Mouse (Mus musculus): ENCODE data around the gene Dnaic1. TPM values are rescaled to one million over a fixed set of nuclear protein-coding genes. Genes with fewer than 3 reads are reported as not detected.

The Dnaic1 gene
- polyA plus RNA-seq, 1 experiment from 2014 or later, result 5.1 TPM

GRCm38 (mm10) chr4:41557092-41557491 lies 12.5 kb upstream of the Dnaic1 start:
- Histone ChIP-seq H3K27me3 (ENCODE audit: control insufficient read depth, insufficient read depth, low read length) (no peaks in the 10 kb centered on the region), H3K36me3 (ENCODE audit: control insufficient read depth, insufficient read depth, low read length) (no peaks in the 10 kb centered on the region), H3K4me1 (ENCODE audit: control insufficient read depth, insufficient read depth, low read length) (no peaks in the 10 kb centered on the region), H3K4me2 (ENCODE audit: low read depth, low read length) (no peak overlapping the region), H3K9me3 (replicated peaks; ENCODE audit: control insufficient read depth, low read length) (no peaks in the 10 kb centered on the region), H3K4me3 (replicated peaks; ENCODE audit: low read length) (no peak overlapping the region), H3K27ac (ENCODE audit: low read length) (no peak overlapping the region), H3K9ac (ENCODE audit: low read length) (no peak overlapping the region)
- WGBS, result 64% methylated on average over 3 of the region's 3 CpGs
- ATAC-seq (ENCODE audit: insufficient read depth, low FRiP score), result no peak

GRCm38 (mm10) chr4:41563297-41563696 lies 6.3 kb upstream of the Dnaic1 start:
- no peak overlapping the region for H3K9ac ChIP-seq (ENCODE audit: low read length)
- H3K4me3 ChIP-seq (replicated peaks; ENCODE audit: low read length), result no peak overlapping the region
- WGBS, result 82% methylated on average over 5 of the region's 5 CpGs
- H3K27ac ChIP-seq (ENCODE audit: low read length), result no peak overlapping the region
- peaks cover 2% of the 10 kb centered on the region; the same call in 1 of the 2 replicates for H3K27me3 ChIP-seq (ENCODE audit: control insufficient read depth, insufficient read depth, low read length)
- no peaks in the 10 kb centered on the region for H3K36me3 ChIP-seq (ENCODE audit: control insufficient read depth, insufficient read depth, low read length)
- H3K9me3 ChIP-seq (replicated peaks; ENCODE audit: control insufficient read depth, low read length), result no peaks in the 10 kb centered on the region
- H3K4me1 ChIP-seq (ENCODE audit: control insufficient read depth, insufficient read depth, low read length), result 0 out of 2 replicates have a peak, but pooled peaks cover under 1% of the 10 kb centered on the region
- no peak overlapping the region for H3K4me2 ChIP-seq (ENCODE audit: low read depth, low read length)
- ATAC-seq (ENCODE audit: insufficient read depth, low FRiP score), result no peak

- H3K27me3 ChIP-seq (ENCODE audit: control insufficient read depth, insufficient read depth, low read length), result peaks cover 5% of the 10 kb centered on the region; the same call in 1 of the 2 replicates
- no peaks in the 10 kb centered on the region for H3K36me3 ChIP-seq (ENCODE audit: control insufficient read depth, insufficient read depth, low read length)
- no peak overlapping the region for H3K9ac ChIP-seq (ENCODE audit: low read length)
- WGBS, result 5% methylated on average over 3 of the region's 3 CpGs
- no peak for ATAC-seq (ENCODE audit: insufficient read depth, low FRiP score)
- no peak overlapping the region for H3K4me3 ChIP-seq (replicated peaks; ENCODE audit: low read length)
- H3K4me2 ChIP-seq (ENCODE audit: low read depth, low read length), result no peak overlapping the region
- H3K27ac ChIP-seq (ENCODE audit: low read length), result no peak overlapping the region
- peaks cover 5% of the 10 kb centered on the region; the same call in 1 of the 2 replicates for H3K4me1 ChIP-seq (ENCODE audit: control insufficient read depth, insufficient read depth, low read length)
- H3K9me3 ChIP-seq (replicated peaks; ENCODE audit: control insufficient read depth, low read length), result no peaks in the 10 kb centered on the region
These were observed 3.5 kb upstream of the Dnaic1 start for GRCm38 (mm10) chr4:41566123-41566522.

GRCm38 (mm10) chr4:41568239-41568638 lies 1.3 kb upstream of the Dnaic1 start:
- peaks cover 5% of the 10 kb centered on the region; the same call in 1 of the 2 replicates for H3K27me3 ChIP-seq (ENCODE audit: control insufficient read depth, insufficient read depth, low read length)
- 13% methylated on average over 19 of the region's 19 CpGs for WGBS
- peaks cover 5% of the 10 kb centered on the region; the same call in 1 of the 2 replicates for H3K4me1 ChIP-seq (ENCODE audit: control insufficient read depth, insufficient read depth, low read length)
- H3K9ac ChIP-seq (ENCODE audit: low read length), result peak overlapping the region; percentile 80
- no peaks in the 10 kb centered on the region for H3K9me3 ChIP-seq (replicated peaks; ENCODE audit: control insufficient read depth, low read length)
- H3K36me3 ChIP-seq (ENCODE audit: control insufficient read depth, insufficient read depth, low read length), result no peaks in the 10 kb centered on the region
- no peak for ATAC-seq (ENCODE audit: insufficient read depth, low FRiP score)
- peak overlapping the region; percentile 93 for H3K4me2 ChIP-seq (ENCODE audit: low read depth, low read length)
- peak overlapping the region; percentile 75 for H3K4me3 ChIP-seq (replicated peaks; ENCODE audit: low read length)
- H3K27ac ChIP-seq (ENCODE audit: low read length), result no peak overlapping the region

GRCm38 (mm10) chr4:41568682-41569410 lies 729 bp upstream of the Dnaic1 start:
- Histone ChIP-seq H3K9me3 (replicated peaks; ENCODE audit: control insufficient read depth, low read length) (no peaks in the 10 kb centered on the region), H3K9ac (ENCODE audit: low read length) (peak overlapping the region; percentile 80), H3K4me2 (ENCODE audit: low read depth, low read length) (peak overlapping the region; percentile 93), H3K4me1 (ENCODE audit: control insufficient read depth, insufficient read depth, low read length) (peaks cover 5% of the 10 kb centered on the region; the same call in 1 of the 2 replicates), H3K27ac (ENCODE audit: low read length) (peak overlapping the region; percentile 44; the same call in 1 of the 2 replicates), H3K4me3 (replicated peaks; ENCODE audit: low read length) (peak overlapping the region; percentile 75), H3K27me3 (ENCODE audit: control insufficient read depth, insufficient read depth, low read length) (peaks cover 5% of the 10 kb centered on the region; the same call in 1 of the 2 replicates), H3K36me3 (ENCODE audit: control insufficient read depth, insufficient read depth, low read length) (no peaks in the 10 kb centered on the region)
- WGBS, result under 1% methylated on average over 58 of the region's 58 CpGs
- ATAC-seq (ENCODE audit: insufficient read depth, low FRiP score), result no peak; the same call in 1 of the 2 replicates

GRCm38 (mm10) chr4:41571490-41571889 lies 1.9 kb downstream of the Dnaic1 start:
- H3K4me2 ChIP-seq (ENCODE audit: low read depth, low read length), result no peak overlapping the region
- H3K27ac ChIP-seq (ENCODE audit: low read length), result no peak overlapping the region
- no peak overlapping the region for H3K9ac ChIP-seq (ENCODE audit: low read length)
- no peak overlapping the region for H3K4me3 ChIP-seq (replicated peaks; ENCODE audit: low read length)
- peaks cover 5% of the 10 kb centered on the region; the same call in 1 of the 2 replicates for H3K4me1 ChIP-seq (ENCODE audit: control insufficient read depth, insufficient read depth, low read length)
- H3K9me3 ChIP-seq (replicated peaks; ENCODE audit: control insufficient read depth, low read length), result no peaks in the 10 kb centered on the region
- no peaks in the 10 kb centered on the region for H3K36me3 ChIP-seq (ENCODE audit: control insufficient read depth, insufficient read depth, low read length)
- 25% methylated on average over 5 of the region's 5 CpGs for WGBS
- peaks cover 4% of the 10 kb centered on the region; the same call in 1 of the 2 replicates for H3K27me3 ChIP-seq (ENCODE audit: control insufficient read depth, insufficient read depth, low read length)
- no peak for ATAC-seq (ENCODE audit: insufficient read depth, low FRiP score)

GRCm38 (mm10) chr4:41573492-41573891 lies 3.9 kb downstream of the Dnaic1 start:
- no peak overlapping the region for H3K4me3 ChIP-seq (replicated peaks; ENCODE audit: low read length)
- H3K27ac ChIP-seq (ENCODE audit: low read length), result no peak overlapping the region
- 63% methylated on average over 4 of the region's 4 CpGs for WGBS
- no peaks in the 10 kb centered on the region for H3K36me3 ChIP-seq (ENCODE audit: control insufficient read depth, insufficient read depth, low read length)
- H3K9me3 ChIP-seq (replicated peaks; ENCODE audit: control insufficient read depth, low read length), result no peaks in the 10 kb centered on the region
- peaks cover 3% of the 10 kb centered on the region; the same call in 1 of the 2 replicates for H3K4me1 ChIP-seq (ENCODE audit: control insufficient read depth, insufficient read depth, low read length)
- H3K27me3 ChIP-seq (ENCODE audit: control insufficient read depth, insufficient read depth, low read length), result 0 out of 2 replicates have a peak, but pooled peaks cover 3% of the 10 kb centered on the region
- H3K9ac ChIP-seq (ENCODE audit: low read length), result no peak overlapping the region
- H3K4me2 ChIP-seq (ENCODE audit: low read depth, low read length), result no peak overlapping the region
- ATAC-seq (ENCODE audit: insufficient read depth, low FRiP score), result no peak

GRCm38 (mm10) chr4:41575914-41576313 lies 6.3 kb downstream of the Dnaic1 start:
- Histone ChIP-seq H3K4me3 (replicated peaks; ENCODE audit: low read length) (no peak overlapping the region), H3K27ac (ENCODE audit: low read length) (no peak overlapping the region)
- 19% methylated on average over 6 of the region's 6 CpGs for WGBS

GRCm38 (mm10) chr4:41583353-41583752 lies 13.8 kb downstream of the Dnaic1 start:
- H3K27me3 ChIP-seq (ENCODE audit: control insufficient read depth, insufficient read depth, low read length), result no peaks in the 10 kb centered on the region
- ATAC-seq (ENCODE audit: insufficient read depth, low FRiP score), result no peak
- 81% methylated on average over 7 of the region's 7 CpGs for WGBS
- H3K4me3 ChIP-seq (replicated peaks; ENCODE audit: low read length), result no peak overlapping the region
- H3K27ac ChIP-seq (ENCODE audit: low read length), result no peak overlapping the region
- no peak overlapping the region for H3K4me2 ChIP-seq (ENCODE audit: low read depth, low read length)
- no peaks in the 10 kb centered on the region for H3K4me1 ChIP-seq (ENCODE audit: control insufficient read depth, insufficient read depth, low read length)
- H3K36me3 ChIP-seq (ENCODE audit: control insufficient read depth, insufficient read depth, low read length), result no peaks in the 10 kb centered on the region
- H3K9ac ChIP-seq (ENCODE audit: low read length), result no peak overlapping the region
- H3K9me3 ChIP-seq (replicated peaks; ENCODE audit: control insufficient read depth, low read length), result no peaks in the 10 kb centered on the region

More at GRCm38 (mm10) chr4:41575914-41576313, 6.3 kb downstream of the Dnaic1 start:
- Histone ChIP-seq H3K4me2 (ENCODE audit: low read depth, low read length) (no peak overlapping the region), H3K27me3 (ENCODE audit: control insufficient read depth, insufficient read depth, low read length) (0 out of 2 replicates have a peak, but pooled peaks cover under 1% of the 10 kb centered on the region), H3K4me1 (ENCODE audit: control insufficient read depth, insufficient read depth, low read length) (no peaks in the 10 kb centered on the region), H3K9ac (ENCODE audit: low read length) (no peak overlapping the region), H3K36me3 (ENCODE audit: control insufficient read depth, insufficient read depth, low read length) (no peaks in the 10 kb centered on the region), H3K9me3 (replicated peaks; ENCODE audit: control insufficient read depth, low read length) (no peaks in the 10 kb centered on the region)
- ATAC-seq (ENCODE audit: insufficient read depth, low FRiP score), result no peak

Data from stomach, embryonic 16.5 days (tissue).